Mouse (Mus musculus) stomach, postnatal 0 days (tissue): ENCODE measurements at regions not wholly inside any gene's neighbourhood (a gene's known extent, or its start where the extent isn't known, plus 50 kb on each side); places are given as distances from the start of the nearest gene placed in this dataset.

Experiments
- CTCF ChIP-seq: IDR thresholded peaks from 2 replicates; pipeline ENCODE4 v1.5.1; 2016; ENCODE audit warnings: antibody characterized with exemption, low read depth, mild to moderate bottlenecking, moderate library complexity
- EP300 ChIP-seq: optimal IDR thresholded peaks from 2 replicates; pipeline ENCODE3; 2016; ENCODE audit warnings: antibody characterized with exemption

DNA sequence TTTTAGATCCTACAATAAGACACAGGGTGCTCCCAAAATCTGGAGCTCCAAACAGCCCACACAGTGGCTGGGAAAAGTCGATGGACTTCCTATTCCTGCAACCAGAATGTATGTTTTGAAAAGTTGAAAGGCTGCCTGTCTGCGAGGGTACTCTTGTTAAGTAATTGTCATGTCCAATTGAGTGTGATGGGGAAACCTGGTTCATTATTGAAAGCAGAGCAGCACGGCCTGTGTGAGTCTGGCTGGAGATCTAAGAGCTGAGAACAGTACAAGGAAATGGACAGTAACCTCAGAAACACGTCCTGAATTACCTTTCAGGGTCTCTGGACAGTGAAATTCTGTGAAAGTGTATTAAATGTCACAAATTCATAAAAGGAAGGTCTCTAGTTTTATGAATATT lies 115.3 kb upstream of the BC052040 start:
- TF ChIP-seq EP300 = no peak
- TF ChIP-seq CTCF = no peak
